ENCODE assay signal across 8 mouse cellular contexts in the genomic region with DNA sequence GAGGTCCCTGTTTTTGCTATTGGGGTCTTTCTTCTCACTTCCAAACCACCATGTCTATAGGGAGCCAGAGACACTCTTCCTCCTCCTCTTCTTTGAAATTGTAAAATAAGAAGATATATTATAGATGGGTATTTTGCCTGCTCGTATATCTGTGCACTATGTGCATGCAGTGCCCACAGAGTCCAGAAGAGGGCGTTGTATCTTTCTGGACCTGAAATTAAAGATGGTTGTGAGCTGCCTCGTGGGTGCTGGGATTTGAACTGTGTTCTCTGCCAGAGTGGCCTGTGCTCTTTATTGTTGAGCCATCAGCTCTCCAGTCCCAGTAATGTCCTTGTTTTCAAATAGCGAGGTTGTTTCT.
DNase-seq lines count a peak whose midpoint lies in the region; ATAC-seq and TF ChIP-seq lines count a peak whose summit lies in the region.

No protein-coding gene starts in this region.

- no peaks in the 10 kb centered on the region for H3K27me3 ChIP-seq in kidney, postnatal 0 days (ENCODE audit: insufficient read depth, low read length)
- H3K27me3 ChIP-seq in hindbrain, embryonic 16.5 days (replicated peaks; ENCODE audit: control insufficient read depth, insufficient read depth, low read length) = no peaks in the 10 kb centered on the region
- H3K27me3 ChIP-seq in midbrain, postnatal 0 days (ENCODE audit: insufficient read depth, low read length) = no peaks in the 10 kb centered on the region
- no peaks in the 10 kb centered on the region for H3K27me3 ChIP-seq in kidney, embryonic 14.5 days (ENCODE audit: control insufficient read depth, insufficient read depth, low read length)

- H3K36me3 ChIP-seq in kidney, postnatal 0 days (ENCODE audit: insufficient read depth, low read length) = no peaks in the 10 kb centered on the region
- H3K36me3 ChIP-seq in hindbrain, embryonic 16.5 days (ENCODE audit: control insufficient read depth, insufficient read depth, low read length) = no peaks in the 10 kb centered on the region
- no peaks in the 10 kb centered on the region for H3K36me3 ChIP-seq in midbrain, postnatal 0 days (ENCODE audit: insufficient read depth, low read length)
- H3K36me3 ChIP-seq in kidney, embryonic 14.5 days (ENCODE audit: control insufficient read depth, insufficient read depth, low read length) = no peaks in the 10 kb centered on the region

- DNase-seq in kidney, postnatal 0 days (ENCODE audit: low spot score) = no peak
- DNase-seq in kidney, postnatal 36 days = no peak
- peak; percentile 27 for DNase-seq in ZHBTc4 (ENCODE audit: low read depth, low spot score)
- DNase-seq in midbrain, postnatal 0 days (ENCODE audit: low spot score) = no peak
- DNase-seq in spleen, adult 18-20 months = no peak
- DNase-seq in cerebellum, adult 9-10 months = no peak

- H3K4me2 ChIP-seq in kidney, postnatal 0 days (ENCODE audit: low read length) = 0 out of 2 replicates have a peak overlapping the region, but pooled peaks have one; percentile 0
- peak overlapping the region; percentile 26 for H3K4me2 ChIP-seq in hindbrain, embryonic 16.5 days (ENCODE audit: low read length)
- peak overlapping the region; percentile 33 for H3K4me2 ChIP-seq in midbrain, postnatal 0 days (ENCODE audit: low read depth, low read length, poor library complexity, severe bottlenecking)
- no peak overlapping the region for H3K4me2 ChIP-seq in kidney, embryonic 14.5 days (replicated peaks; ENCODE audit: low read depth, low read length)

- TF ChIP-seq CTCF in kidney, postnatal 0 days (IDR thresholded peaks at IDR 0.05; ENCODE audit: low read depth) = peak; percentile 46
- peak; percentile 68 for TF ChIP-seq CTCF in midbrain, postnatal 0 days (IDR thresholded peaks at IDR 0.05)

- H3K4me1 ChIP-seq in kidney, postnatal 0 days (replicated peaks; ENCODE audit: insufficient read depth, low read length) = no peaks in the 10 kb centered on the region
- H3K4me1 ChIP-seq in hindbrain, embryonic 16.5 days (ENCODE audit: control insufficient read depth, insufficient read depth, low read depth, low read length) = peaks cover 31% of the 10 kb centered on the region
- H3K4me1 ChIP-seq in midbrain, postnatal 0 days (ENCODE audit: insufficient read depth, low read length) = peaks cover 12% of the 10 kb centered on the region
- H3K4me1 ChIP-seq in kidney, embryonic 14.5 days (ENCODE audit: control insufficient read depth, insufficient read depth, low read length) = peaks cover 17% of the 10 kb centered on the region; the same call in 1 of the 2 replicates

- WGBS in kidney, postnatal 0 days = 63% methylated on average over 4 of the region's 4 CpGs
- WGBS in hindbrain, embryonic 16.5 days = 54% methylated on average over 4 of the region's 4 CpGs
- WGBS in midbrain, postnatal 0 days = 47% methylated on average over 4 of the region's 4 CpGs
- WGBS in kidney, embryonic 14.5 days = 66% methylated on average over 4 of the region's 4 CpGs

- no peaks in the 10 kb centered on the region for H3K9me3 ChIP-seq in kidney, postnatal 0 days (replicated peaks; ENCODE audit: low read length)
- H3K9me3 ChIP-seq in hindbrain, embryonic 16.5 days (ENCODE audit: control insufficient read depth, low read length) = peaks cover 2% of the 10 kb centered on the region; the same call in 1 of the 2 replicates
- no peaks in the 10 kb centered on the region for H3K9me3 ChIP-seq in midbrain, postnatal 0 days (ENCODE audit: low read length)
- no peaks in the 10 kb centered on the region for H3K9me3 ChIP-seq in kidney, embryonic 14.5 days (ENCODE audit: control insufficient read depth, low read length)

- H3K9ac ChIP-seq in kidney, postnatal 0 days (ENCODE audit: low read depth, low read length) = no peak overlapping the region
- H3K9ac ChIP-seq in hindbrain, embryonic 16.5 days (ENCODE audit: low read depth, low read length) = no peak overlapping the region; the same call in 1 of the 2 replicates
- no peak overlapping the region for H3K9ac ChIP-seq in midbrain, postnatal 0 days (replicated peaks; ENCODE audit: low read length, poor library complexity, severe bottlenecking)
- no peak overlapping the region for H3K9ac ChIP-seq in kidney, embryonic 14.5 days (ENCODE audit: low read depth, low read length)

- no peak overlapping the region for H3K4me3 ChIP-seq in kidney, postnatal 0 days (replicated peaks; ENCODE audit: low read depth, low read length)
- no peak overlapping the region for H3K4me3 ChIP-seq in hindbrain, embryonic 16.5 days (ENCODE audit: low read length)
- no peak overlapping the region for H3K4me3 ChIP-seq in midbrain, postnatal 0 days (ENCODE audit: low read depth, low read length)
- H3K4me3 ChIP-seq in kidney, embryonic 14.5 days (ENCODE audit: low read length) = no peak overlapping the region

- H3K27ac ChIP-seq in kidney, postnatal 0 days = no peak overlapping the region
- H3K27ac ChIP-seq in hindbrain, embryonic 16.5 days (ENCODE audit: low read depth, low read length) = peak overlapping the region; percentile 76
- H3K27ac ChIP-seq in midbrain, postnatal 0 days (ENCODE audit: low read depth, low read length) = peak overlapping the region; percentile 78
- no peak overlapping the region for H3K27ac ChIP-seq in kidney, embryonic 14.5 days (ENCODE audit: low read depth, low read length)

- no peak for ATAC-seq in kidney, postnatal 0 days (replicated peaks; ENCODE audit: low FRiP score, low read depth)
- no peak for ATAC-seq in hindbrain, embryonic 16.5 days
- ATAC-seq in midbrain, postnatal 0 days (ENCODE audit: low FRiP score) = no peak
- no peak for ATAC-seq in kidney, embryonic 14.5 days (ENCODE audit: low FRiP score, low TSS enrichment)

Comparison
In these comparisons a context has a peak if more than half of its experiments do, and no peak if none do; other contexts are left out.
1. H3K27ac ChIP-seq: peak in hindbrain, embryonic 16.5 days (single experiment) and midbrain, postnatal 0 days (single experiment); none in kidney, postnatal 0 days (single experiment) and kidney, embryonic 14.5 days (single experiment).